21 mouse cellular contexts compared by ENCODE assay signal in genomic region chr6:61115250-61115649, GRCm38 (mm10).
"Had no signal": no experiment of that assay in that cellular context is flagged by ENCODE, and none has a peak within 500 bp of the region (broad histone marks: within the 10 kb centered on the region; RNA-seq: fewer than 3 reads in every experiment).

No protein-coding gene starts in this region.

- H3K9me3 ChIP-seq: limb, embryonic 12.5 days; limb, embryonic 15.5 days; midbrain, embryonic 12.5 days; neural tube, embryonic 13.5 days had no signal

- H3K4me3 ChIP-seq: limb, embryonic 12.5 days; limb, embryonic 15.5 days; midbrain, embryonic 12.5 days; myocyte; neural tube, embryonic 13.5 days had no signal

- H3K9ac ChIP-seq: limb, embryonic 12.5 days; limb, embryonic 15.5 days; liver, embryonic 14.5 days; liver, postnatal 0 days; lung, embryonic 14.5 days; midbrain, embryonic 12.5 days; neural tube, embryonic 13.5 days had no signal

- H3K4me1 ChIP-seq: limb, embryonic 12.5 days; limb, embryonic 15.5 days; midbrain, embryonic 12.5 days; neural tube, embryonic 13.5 days had no signal

- H3K27ac ChIP-seq: limb, embryonic 12.5 days; limb, embryonic 15.5 days; liver, embryonic 14.5 days; macrophage; midbrain, embryonic 12.5 days; neural tube, embryonic 13.5 days; stomach, postnatal 0 days had no signal

- H3K36me3 ChIP-seq: limb, embryonic 12.5 days; limb, embryonic 15.5 days; midbrain, embryonic 12.5 days; neural tube, embryonic 13.5 days had no signal

- ATAC-seq: liver, postnatal 0 days; lung, postnatal 0 days; midbrain, embryonic 16.5 days had no signal

- H3K4me2 ChIP-seq: limb, embryonic 12.5 days; limb, embryonic 15.5 days; liver, embryonic 11.5 days; lung, embryonic 14.5 days; midbrain, embryonic 12.5 days; neural tube, embryonic 13.5 days had no signal

- DNase-seq: kidney, postnatal 14 days; kidney, postnatal 4 days; left cerebral cortex, postnatal 4 days; liver, postnatal 0 days; lung, embryonic 14.5 days; retina, postnatal 1 day; right cerebral cortex, postnatal 14 days; right cerebral cortex, postnatal 4 days; thymus, adult 2 months; thymus, postnatal 25 days had no signal

- H3K27me3 ChIP-seq: limb, embryonic 12.5 days; limb, embryonic 15.5 days; midbrain, embryonic 12.5 days; neural tube, embryonic 13.5 days had no signal
